Mouse (Mus musculus): ENCODE data around the gene Ndufv3. TPM values are rescaled to one million over a fixed set of nuclear protein-coding genes. Genes with fewer than 3 reads are reported as not detected.

The Ndufv3 gene
- polyA plus RNA-seq, 1 experiment from 2014 or later = 528 TPM

GRCm38 (mm10) chr17:31556253-31556652, 36.3 kb downstream of the Ndufv3 start:
- Histone ChIP-seq H3K4me3 (ENCODE audit: low read depth, low read length) (no peak overlapping the region), H3K4me2 (no peak overlapping the region), H3K9me3 (replicated peaks; ENCODE audit: control insufficient read depth, low read length) (no peaks in the 10 kb centered on the region), H3K27ac (ENCODE audit: low read depth, low read length) (no peak overlapping the region), H3K36me3 (ENCODE audit: control insufficient read depth, insufficient read depth, low read length) (no peaks in the 10 kb centered on the region), H3K4me1 (ENCODE audit: control insufficient read depth, insufficient read depth, low read length) (peaks cover 9% of the 10 kb centered on the region; the same call in 1 of the 2 replicates), H3K27me3 (ENCODE audit: control insufficient read depth, insufficient read depth, low read length) (no peaks in the 10 kb centered on the region), H3K9ac (ENCODE audit: low read depth, low read length) (no peak overlapping the region)
- ATAC-seq (replicated peaks; ENCODE audit: insufficient number of reproducible peaks, low FRiP score, low TSS enrichment) = no peak
- 62% methylated on average over 4 of the region's 4 CpGs for WGBS (ENCODE audit: insufficient replicate concordance)

DNA sequence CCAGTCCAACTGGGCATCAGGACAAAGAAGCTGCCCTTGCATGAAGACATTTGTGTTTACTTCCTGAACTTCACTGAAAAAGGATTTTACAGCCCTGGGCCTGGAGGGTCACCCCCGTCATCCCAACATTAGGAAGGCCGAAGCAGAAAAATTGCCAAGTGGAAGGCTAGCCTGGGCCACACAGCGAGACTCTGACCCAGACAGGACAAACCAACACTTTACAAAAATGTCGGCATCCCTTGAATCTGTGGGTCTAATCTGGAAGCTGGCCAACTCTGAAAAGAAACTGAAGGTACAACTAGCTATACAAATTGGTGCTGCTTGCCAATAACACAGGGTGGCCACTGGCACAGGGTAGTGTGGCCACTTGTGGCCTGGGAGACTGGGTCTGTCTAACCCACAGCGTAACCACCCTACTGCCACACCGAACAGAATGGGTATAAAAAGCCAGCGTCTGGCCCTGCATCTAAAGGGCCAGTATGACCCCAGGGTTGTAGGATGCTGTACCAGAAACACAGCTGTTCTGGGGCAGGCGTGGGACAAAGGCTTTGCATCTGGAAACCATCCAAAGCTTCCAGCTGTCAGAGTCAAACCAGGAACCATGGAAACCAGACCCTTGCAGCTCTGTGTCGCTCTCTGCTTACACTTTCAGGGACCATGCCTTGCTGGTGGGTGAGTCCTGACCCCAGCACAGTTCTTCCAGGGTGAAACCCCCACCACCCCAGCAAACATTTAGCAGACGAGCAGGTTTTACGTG, 37.4 kb downstream of the Ndufv3 start:
- WGBS (ENCODE audit: insufficient replicate concordance) = 63% methylated on average over 11 of the region's 11 CpGs
- H3K27me3 ChIP-seq (ENCODE audit: control insufficient read depth, insufficient read depth, low read length) = no peaks in the 10 kb centered on the region
- no peaks in the 10 kb centered on the region for H3K9me3 ChIP-seq (replicated peaks; ENCODE audit: control insufficient read depth, low read length)
- no peak overlapping the region for H3K4me2 ChIP-seq
- no peak overlapping the region; the same call in 1 of the 2 replicates for H3K4me3 ChIP-seq (ENCODE audit: low read depth, low read length)
- no peak overlapping the region for H3K27ac ChIP-seq (ENCODE audit: low read depth, low read length)
- H3K4me1 ChIP-seq (ENCODE audit: control insufficient read depth, insufficient read depth, low read length) = peaks cover 9% of the 10 kb centered on the region; the same call in 1 of the 2 replicates
- H3K9ac ChIP-seq (ENCODE audit: low read depth, low read length) = no peak overlapping the region
- ATAC-seq (replicated peaks; ENCODE audit: insufficient number of reproducible peaks, low FRiP score, low TSS enrichment) = 0 out of 2 replicates have a peak, but pooled peaks have one; percentile 49
- no peaks in the 10 kb centered on the region for H3K36me3 ChIP-seq (ENCODE audit: control insufficient read depth, insufficient read depth, low read length)

DNA sequence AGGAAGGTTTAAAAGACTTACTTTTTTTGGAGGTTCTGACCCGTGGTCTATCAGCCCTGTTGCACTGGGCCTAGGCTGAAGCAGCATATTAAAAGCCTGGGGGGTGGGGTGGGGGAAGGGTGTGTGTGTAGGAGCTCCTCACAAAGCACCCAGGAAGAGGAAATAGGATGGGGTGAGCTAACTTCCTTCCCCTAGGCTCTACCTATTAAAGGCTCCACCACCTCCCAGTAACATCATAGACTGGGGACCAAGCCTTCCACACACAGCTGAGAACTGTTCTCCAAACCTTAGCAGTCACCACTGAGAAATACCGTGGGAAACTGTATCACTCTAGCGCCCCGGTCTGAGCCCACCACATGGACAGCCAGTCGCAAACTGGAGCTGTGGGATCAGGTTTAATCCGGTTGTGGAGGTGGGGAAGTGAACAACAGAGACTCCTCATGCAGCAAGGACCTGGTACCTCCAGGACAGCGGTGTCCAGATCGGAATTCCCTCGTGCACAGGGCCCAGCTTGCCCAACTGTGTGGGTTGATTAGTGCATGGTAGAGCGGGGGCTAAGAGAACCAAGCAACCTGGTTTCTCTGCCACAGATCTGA, 38.1 kb downstream of the Ndufv3 start:
- Histone ChIP-seq H3K27me3 (ENCODE audit: control insufficient read depth, insufficient read depth, low read length) (no peaks in the 10 kb centered on the region), H3K36me3 (ENCODE audit: control insufficient read depth, insufficient read depth, low read length) (no peaks in the 10 kb centered on the region), H3K9me3 (replicated peaks; ENCODE audit: control insufficient read depth, low read length) (no peaks in the 10 kb centered on the region), H3K9ac (ENCODE audit: low read depth, low read length) (no peak overlapping the region), H3K4me1 (ENCODE audit: control insufficient read depth, insufficient read depth, low read length) (peaks cover 9% of the 10 kb centered on the region; the same call in 1 of the 2 replicates), H3K4me3 (ENCODE audit: low read depth, low read length) (no peak overlapping the region), H3K27ac (ENCODE audit: low read depth, low read length) (no peak overlapping the region), H3K4me2 (no peak overlapping the region)
- 77% methylated on average over 10 of the region's 10 CpGs for WGBS (ENCODE audit: insufficient replicate concordance)
- no peak for ATAC-seq (replicated peaks; ENCODE audit: insufficient number of reproducible peaks, low FRiP score, low TSS enrichment)

- no peak overlapping the region for H3K9ac ChIP-seq (ENCODE audit: low read depth, low read length)
- H3K4me3 ChIP-seq (ENCODE audit: low read depth, low read length) = no peak overlapping the region
- no peak overlapping the region for H3K27ac ChIP-seq (ENCODE audit: low read depth, low read length)
- no peak for ATAC-seq (replicated peaks; ENCODE audit: insufficient number of reproducible peaks, low FRiP score, low TSS enrichment)
- 84% methylated on average over 11 of the region's 11 CpGs for WGBS (ENCODE audit: insufficient replicate concordance)
- no peaks in the 10 kb centered on the region for H3K9me3 ChIP-seq (replicated peaks; ENCODE audit: control insufficient read depth, low read length)
- no peaks in the 10 kb centered on the region for H3K27me3 ChIP-seq (ENCODE audit: control insufficient read depth, insufficient read depth, low read length)
- no peak overlapping the region for H3K4me2 ChIP-seq
- peaks cover 11% of the 10 kb centered on the region; the same call in 1 of the 2 replicates for H3K4me1 ChIP-seq (ENCODE audit: control insufficient read depth, insufficient read depth, low read length)
- no peaks in the 10 kb centered on the region for H3K36me3 ChIP-seq (ENCODE audit: control insufficient read depth, insufficient read depth, low read length)
Observed at GRCm38 (mm10) chr17:31559021-31559789, 39.3 kb downstream of the Ndufv3 start.

- peaks cover 22% of the 10 kb centered on the region for H3K4me1 ChIP-seq (ENCODE audit: control insufficient read depth, insufficient read depth, low read length)
- peak overlapping the region; percentile 62 for H3K4me2 ChIP-seq
- H3K9ac ChIP-seq (ENCODE audit: low read depth, low read length) = peak overlapping the region; percentile 72
- H3K9me3 ChIP-seq (replicated peaks; ENCODE audit: control insufficient read depth, low read length) = no peaks in the 10 kb centered on the region
- ATAC-seq (replicated peaks; ENCODE audit: insufficient number of reproducible peaks, low FRiP score, low TSS enrichment) = no peak
- 21% methylated on average over 12 of the region's 12 CpGs for WGBS (ENCODE audit: insufficient replicate concordance)
- no peaks in the 10 kb centered on the region for H3K27me3 ChIP-seq (ENCODE audit: control insufficient read depth, insufficient read depth, low read length)
- peak overlapping the region; percentile 35 for H3K4me3 ChIP-seq (ENCODE audit: low read depth, low read length)
- no peaks in the 10 kb centered on the region for H3K36me3 ChIP-seq (ENCODE audit: control insufficient read depth, insufficient read depth, low read length)
- peak overlapping the region; percentile 79 for H3K27ac ChIP-seq (ENCODE audit: low read depth, low read length)
Observed at GRCm38 (mm10) chr17:31563632-31564014, 43.7 kb downstream of the Ndufv3 start.

DNA sequence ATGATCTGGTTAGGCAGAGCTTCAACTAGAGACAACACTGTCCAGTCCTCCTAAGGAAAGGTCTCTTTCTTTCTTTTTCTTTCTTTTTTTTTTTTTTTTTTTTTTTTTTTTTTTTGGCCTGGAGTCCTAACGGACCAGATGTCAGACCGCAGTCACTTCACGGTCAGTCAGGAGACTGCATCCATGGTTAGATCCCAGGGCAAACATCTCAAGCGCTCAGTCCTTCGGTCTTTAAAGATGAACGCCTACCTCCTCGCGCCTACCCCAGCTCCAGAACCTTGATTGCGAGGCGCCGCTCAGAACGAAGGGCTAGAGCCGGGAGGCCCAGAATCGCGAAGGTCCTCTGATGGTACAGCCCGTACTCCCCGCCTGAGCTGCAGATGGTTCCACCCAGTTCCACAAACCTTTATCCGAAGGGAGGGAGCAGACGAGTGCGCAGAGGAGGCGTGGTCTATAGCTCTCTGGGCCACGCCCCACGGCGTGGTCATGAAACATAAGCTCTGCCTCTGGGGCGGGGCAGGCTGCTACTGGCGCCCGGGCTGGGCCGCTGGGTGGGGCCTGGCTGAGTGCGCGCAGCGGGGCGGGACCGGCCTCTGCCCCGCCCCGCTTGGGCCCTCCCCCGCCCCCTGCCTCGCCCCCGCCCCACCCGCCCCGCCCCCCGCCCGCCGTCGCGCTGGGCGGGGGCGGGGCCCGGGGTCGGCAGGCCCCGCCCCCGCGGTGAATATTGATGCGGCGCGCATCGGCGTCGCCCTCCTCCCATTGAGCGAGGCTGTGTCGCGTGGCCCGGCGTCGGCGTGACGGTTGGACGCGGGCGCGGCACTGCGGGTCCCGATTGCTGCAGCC, 44.3 kb downstream of the Ndufv3 start, which contains the start of gene Pknox1:
Pknox1 (plus strand) TSS at position 720 of the 843 bp plus-strand sequence.
- H3K27me3 ChIP-seq (ENCODE audit: control insufficient read depth, insufficient read depth, low read length) = no peaks in the 10 kb centered on the region
- peak within 1 kb of the TSS; percentile 79 for H3K4me2 ChIP-seq
- H3K36me3 ChIP-seq (ENCODE audit: control insufficient read depth, insufficient read depth, low read length) = no peaks in the 10 kb centered on the region
- peaks cover 26% of the 10 kb centered on the region for H3K4me1 ChIP-seq (ENCODE audit: control insufficient read depth, insufficient read depth, low read length)
- H3K9me3 ChIP-seq (replicated peaks; ENCODE audit: control insufficient read depth, low read length) = no peaks in the 10 kb centered on the region
- peak; percentile 95 for ATAC-seq (replicated peaks; ENCODE audit: insufficient number of reproducible peaks, low FRiP score, low TSS enrichment)
- peak within 1 kb of the TSS; percentile 93 for H3K4me3 ChIP-seq (ENCODE audit: low read depth, low read length)
- 0% methylated on average over 43 of the region's 72 CpGs for WGBS (ENCODE audit: insufficient replicate concordance)
- peak within 1 kb of the TSS; percentile 91 for H3K9ac ChIP-seq (ENCODE audit: low read depth, low read length)
- peak within 1 kb of the TSS; percentile 98 for H3K27ac ChIP-seq (ENCODE audit: low read depth, low read length)

DNA sequence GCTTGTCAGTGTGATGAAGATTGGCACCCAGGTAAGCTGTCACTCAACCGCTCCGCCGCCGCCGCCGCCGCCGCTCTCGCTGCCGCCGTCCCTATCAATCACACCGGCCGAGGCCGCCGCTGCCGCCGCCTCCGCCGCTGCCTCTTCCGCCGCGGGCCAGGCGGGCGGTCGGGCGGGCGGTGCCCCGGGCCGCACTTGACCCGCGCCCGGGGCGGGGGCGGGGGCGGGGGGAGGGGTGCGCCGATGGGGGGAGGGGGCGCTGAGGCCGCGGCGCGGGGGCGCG, 44.9 kb downstream of the Ndufv3 start:
- Histone ChIP-seq H3K9ac (ENCODE audit: low read depth, low read length) (peak overlapping the region; percentile 91), H3K4me2 (peak overlapping the region; percentile 79), H3K4me1 (ENCODE audit: control insufficient read depth, insufficient read depth, low read length) (peaks cover 26% of the 10 kb centered on the region), H3K36me3 (ENCODE audit: control insufficient read depth, insufficient read depth, low read length) (no peaks in the 10 kb centered on the region), H3K27ac (ENCODE audit: low read depth, low read length) (peak overlapping the region; percentile 98), H3K4me3 (ENCODE audit: low read depth, low read length) (peak overlapping the region; percentile 93), H3K9me3 (replicated peaks; ENCODE audit: control insufficient read depth, low read length) (no peaks in the 10 kb centered on the region), H3K27me3 (ENCODE audit: control insufficient read depth, insufficient read depth, low read length) (no peaks in the 10 kb centered on the region)
- ATAC-seq (replicated peaks; ENCODE audit: insufficient number of reproducible peaks, low FRiP score, low TSS enrichment) = no peak
- 2% methylated on average over 31 of the region's 44 CpGs for WGBS (ENCODE audit: insufficient replicate concordance)

Measured in heart, embryonic 11.5 days (tissue).